Mouse (Mus musculus) bone marrow, adult 2 months (tissue): ENCODE measurements around the gene Hoga1. TPM values are rescaled to one million over a fixed set of nuclear protein-coding genes. Genes with fewer than 3 reads are reported as not detected.

Experiments
- H3K27ac ChIP-seq: fragments of 200-500 bp; 2 replicates; pipeline ENCODE4 v1.5.1; 2012; ENCODE audit warnings: low read depth, mild to moderate bottlenecking, control low read depth, inconsistent platforms, low read length; ENCODE audit not compliant: control insufficient read depth, poor library complexity, insufficient read depth
- H3K4me1 ChIP-seq: fragments of 200-500 bp; 2 replicates; pipeline ENCODE4 v1.6.1; 2011; ENCODE audit warnings: low read length; ENCODE audit not compliant: control insufficient read depth, insufficient read depth
- H3K4me3 ChIP-seq: fragments of 200-500 bp; replicated peaks from 2 replicates; pipeline ENCODE3; 2011; ENCODE audit warnings: mild to moderate bottlenecking, low read depth, low read length, control low read depth; ENCODE audit not compliant: control insufficient read depth
- CTCF ChIP-seq: fragments of 200-500 bp; IDR thresholded peaks from 2 replicates; pipeline ENCODE4 v1.5.1; 2011; ENCODE audit warnings: low read length, control low read depth; ENCODE audit not compliant: control insufficient read depth, insufficient read depth
- POLR2A ChIP-seq: fragments of 200-500 bp; IDR thresholded peaks from 2 replicates; pipeline ENCODE4 v1.6.1; 2011; ENCODE audit warnings: low read depth, mild to moderate bottlenecking, control low read depth, low read length, borderline replicate concordance; ENCODE audit not compliant: control insufficient read depth
- WGBS: fragments of 180-500 bp; shearing (Covaris S2); methylation state at CpG from one replicate; pipeline ENCODE4 v1.1.7; 2018; 5-methylcytosine and 5-hydroxymethylcytosine counted together
- polyA plus RNA-seq: library from polyadenylated mRNA; stranded (reverse); fragments of >200 nt; gene quantifications from 2 replicates; pipeline ENCODE4 v1.2.4, GENCODE M21; 2011; ENCODE audit warnings: low replicate concordance; ENCODE audit not compliant: missing spikeins, insufficient read depth, insufficient read length

The Hoga1 gene
- polyA plus RNA-seq, 1 experiment = 1.8 TPM

GRCm38 (mm10) chr19:42051351-42051750 lies 5.9 kb downstream of the Hoga1 start:
- Histone ChIP-seq H3K4me1 (no peaks in the 10 kb centered on the region), H3K4me3 (no peak overlapping the region), H3K27ac (no peak overlapping the region)
- TF ChIP-seq CTCF (no peak), POLR2A (no peak)
- WGBS = 83% methylated on average over 3 of the region's 3 CpGs

GRCm38 (mm10) chr19:42051948-42052347 lies 6.5 kb downstream of the Hoga1 start, which contains the start of gene 4933411K16Rik:
Gene 4933411K16Rik, plus strand, starts transcription at chr19:42052248.
- Histone ChIP-seq H3K27ac (no peak within 1 kb of the TSS), H3K4me1 (no peaks in the 10 kb centered on the region), H3K4me3 (no peak within 1 kb of the TSS)
- TF ChIP-seq POLR2A (no peak), CTCF (no peak)
- 82% methylated on average over 4 of the region's 4 CpGs for WGBS

- Histone ChIP-seq H3K27ac (no peak overlapping the region), H3K4me3 (no peak overlapping the region), H3K4me1 (no peaks in the 10 kb centered on the region)
- TF ChIP-seq POLR2A (no peak), CTCF (no peak)
- 51% methylated on average over 6 of the region's 6 CpGs for WGBS
Observed at GRCm38 (mm10) chr19:42054255-42054654, 8.8 kb downstream of the Hoga1 start.

GRCm38 (mm10) chr19:42055881-42056280 lies 10.5 kb downstream of the Hoga1 start:
- WGBS = 79% methylated on average over 2 of the region's 2 CpGs
- Histone ChIP-seq H3K27ac (no peak overlapping the region), H3K4me1 (no peaks in the 10 kb centered on the region), H3K4me3 (no peak overlapping the region)
- TF ChIP-seq POLR2A (no peak), CTCF (no peak)

GRCm38 (mm10) chr19:42056719-42057409 lies 11.5 kb downstream of the Hoga1 start:
- no peak overlapping the region for H3K4me3 ChIP-seq
- WGBS = 72% methylated on average over 6 of the region's 6 CpGs
- TF ChIP-seq POLR2A (no peak), CTCF (no peak)
- no peak overlapping the region for H3K27ac ChIP-seq
- H3K4me1 ChIP-seq = no peaks in the 10 kb centered on the region

GRCm38 (mm10) chr19:42058426-42058825 lies 13.0 kb downstream of the Hoga1 start:
- no peaks in the 10 kb centered on the region for H3K4me1 ChIP-seq
- WGBS = 61% methylated on average over 7 of the region's 7 CpGs
- TF ChIP-seq CTCF (no peak), POLR2A (no peak)
- no peak overlapping the region for H3K4me3 ChIP-seq
- H3K27ac ChIP-seq = no peak overlapping the region

GRCm38 (mm10) chr19:42061443-42061842 lies 16.0 kb downstream of the Hoga1 start:
- no peak overlapping the region for H3K4me3 ChIP-seq
- H3K27ac ChIP-seq = no peak overlapping the region
- no peaks in the 10 kb centered on the region for H3K4me1 ChIP-seq
- WGBS = 84% methylated on average over 7 of the region's 7 CpGs
- TF ChIP-seq CTCF (no peak), POLR2A (no peak)

- Histone ChIP-seq H3K4me3 (no peak overlapping the region), H3K27ac (no peak overlapping the region), H3K4me1 (no peaks in the 10 kb centered on the region; the same call in 1 of the 2 replicates)
- no peak for TF ChIP-seq POLR2A
- no peak for TF ChIP-seq CTCF
- WGBS = 69% methylated on average over 11 of the region's 11 CpGs
Observed at GRCm38 (mm10) chr19:42068441-42069240, 23.2 kb downstream of the Hoga1 start.

GRCm38 (mm10) chr19:42069241-42069525 lies 23.8 kb downstream of the Hoga1 start:
- TF ChIP-seq CTCF (no peak), POLR2A (no peak)
- H3K4me3 ChIP-seq = no peak overlapping the region
- no peaks in the 10 kb centered on the region; the same call in 1 of the 2 replicates for H3K4me1 ChIP-seq
- 68% methylated on average over 6 of the region's 6 CpGs for WGBS
- H3K27ac ChIP-seq = no peak overlapping the region
